Mouse (Mus musculus) liver, postnatal 0 days (tissue): ENCODE data around the gene Ctnnbl1.

ENCODE experiments used
- CTCF ChIP-seq: sonication (generic); IDR thresholded peaks from 2 replicates; pipeline ENCODE4 v1.5.1; 2016; ENCODE audit warnings: antibody characterized with exemption, low read depth
- EP300 ChIP-seq: IDR thresholded peaks from 2 replicates; pipeline ENCODE4 v1.6.1; 2016; ENCODE audit warnings: antibody characterized with exemption, low read depth, mild to moderate bottlenecking

DNA sequence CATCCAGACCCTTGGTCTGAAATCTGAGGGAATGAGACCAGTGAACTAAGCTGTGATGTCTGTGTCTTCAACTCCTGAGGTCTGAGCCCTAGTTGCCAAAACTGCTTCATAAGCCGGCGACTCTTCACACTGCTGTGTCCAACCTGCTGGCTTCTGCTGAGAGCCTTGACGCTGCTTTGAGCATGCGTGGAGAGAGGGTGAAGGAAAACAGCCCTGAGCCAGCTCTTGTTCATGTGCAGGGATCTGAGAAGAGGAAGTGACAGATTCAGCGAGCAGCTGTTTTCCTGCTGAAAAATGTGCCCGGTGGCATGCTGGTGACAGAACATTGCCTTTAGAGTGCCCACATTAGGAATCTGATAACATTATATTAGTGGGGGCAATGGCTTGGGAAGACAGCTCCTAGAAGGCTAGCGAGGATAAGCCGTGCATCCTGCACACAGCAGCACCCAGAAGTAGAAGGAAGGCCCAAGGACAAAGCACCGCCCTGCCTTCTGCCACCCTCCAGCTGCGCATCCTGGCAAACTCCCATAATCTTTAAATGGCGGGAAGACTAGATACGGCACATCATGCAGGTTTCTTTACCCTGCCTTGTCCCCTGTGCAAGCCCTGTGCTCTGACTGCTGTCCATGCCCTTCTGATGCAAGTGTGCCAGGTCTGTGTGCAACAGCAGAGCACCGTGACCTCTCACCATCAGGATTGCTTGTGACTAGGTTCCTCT, 101.2 kb downstream of the Ctnnbl1 start:
- TF ChIP-seq CTCF (no peak), EP300 (no peak)
